Mouse (Mus musculus) C2C12 (cell line): ENCODE measurements around the gene Wipf2. TPM values are rescaled to one million over a fixed set of nuclear protein-coding genes. Genes with fewer than 3 reads are reported as not detected.
"Not testable (repeated sequence)": the region's sequence is repeated elsewhere in the genome, so short reads cannot be mapped to it uniquely, and the experiment has no call there.

Experiments
- H3K27me3 ChIP-seq: one replicate; pipeline ENCODE4 v1.6.1; 2011; ENCODE audit not compliant: control insufficient read depth, insufficient read depth, insufficient read length
- H3K36me3 ChIP-seq: one replicate; pipeline ENCODE4 v1.6.1; 2011; ENCODE audit not compliant: control insufficient read depth, insufficient read depth
- H3K4me3 ChIP-seq: one replicate; pipeline ENCODE4 v1.5.1; 2011; ENCODE audit warnings: mild to moderate bottlenecking, control low read depth; ENCODE audit not compliant: poor library complexity, insufficient read depth, severe bottlenecking
- H3K79me2 ChIP-seq: one replicate; pipeline ENCODE4 v1.6.1; 2011; ENCODE audit not compliant: control insufficient read depth, insufficient read depth
- H3K79me3 ChIP-seq: one replicate; pipeline ENCODE4 v1.6.1; 2011; ENCODE audit warnings: low read depth, control low read depth
- H3ac ChIP-seq: one replicate; pipeline ENCODE3; 2011; ENCODE audit warnings: low read depth; ENCODE audit not compliant: control insufficient read depth, insufficient read length
- CEBPB ChIP-seq: IDR thresholded peaks from one replicate; pipeline ENCODE4 v1.6.1; 2011; ENCODE audit warnings: low read depth, mild to moderate bottlenecking, control low read depth, moderate library complexity
- CTCF ChIP-seq: IDR thresholded peaks from one replicate; pipeline ENCODE4 v1.5.1; 2011; ENCODE audit not compliant: control insufficient read depth, insufficient read depth, insufficient read length
- FOSL1 ChIP-seq: IDR thresholded peaks from one replicate; pipeline ENCODE4 v1.8.0; 2011; ENCODE audit warnings: mild to moderate bottlenecking, low read length; ENCODE audit not compliant: poor library complexity, insufficient read depth, severe bottlenecking
- MAX ChIP-seq: IDR thresholded peaks from one replicate; pipeline ENCODE4 v1.6.1; 2011; ENCODE audit warnings: mild to moderate bottlenecking, control low read depth
- MYOD1 ChIP-seq: IDR thresholded peaks from one replicate; pipeline ENCODE4 v1.6.1; 2011; ENCODE audit warnings: low read depth; ENCODE audit not compliant: control insufficient read depth, insufficient read length
- MYOG ChIP-seq: IDR thresholded peaks from one replicate; pipeline ENCODE4 v1.6.1; 2011; ENCODE audit not compliant: control insufficient read depth, insufficient read length; ENCODE audit errors: extremely low read depth
- USF1 ChIP-seq: IDR thresholded peaks from one replicate; pipeline ENCODE4 v1.6.1; 2011; ENCODE audit warnings: low read depth, mild to moderate bottlenecking, control low read depth, moderate library complexity
- polyA plus RNA-seq: library from polyadenylated mRNA; unstranded; fragments of >200 nt; fragmentation: generic; extraction: Trizol; gene quantifications from one replicate; pipeline ENCODE4 v1.2.1, GENCODE M21; 2012; ENCODE audit warnings: missing spikeins

Gene Wipf2
- polyA plus RNA-seq, 1 experiment = 4.5 TPM

- Histone ChIP-seq H3ac (no peak overlapping the region), H3K79me3 (peaks cover 2% of the 10 kb centered on the region), H3K4me3 (no peak overlapping the region), H3K27me3 (no peaks in the 10 kb centered on the region), H3K79me2 (peaks cover 4% of the 10 kb centered on the region), H3K36me3 (peaks cover 96% of the 10 kb centered on the region)
- TF ChIP-seq FOSL1 (no peak), USF1 (no peak), MAX (no peak), CTCF (no peak), MYOG (no peak), CEBPB (no peak)
Measured at GRCm38 (mm10) chr11:98918231-98918630, 54.8 kb downstream of the Wipf2 start.

GRCm38 (mm10) chr11:98919009-98919408, 55.6 kb downstream of the Wipf2 start:
- Histone ChIP-seq H3K4me3 (no peak overlapping the region), H3K27me3 (no peaks in the 10 kb centered on the region), H3K36me3 (peaks cover 93% of the 10 kb centered on the region), H3ac (no peak overlapping the region), H3K79me2 (no peaks in the 10 kb centered on the region), H3K79me3 (peaks cover 2% of the 10 kb centered on the region)
- TF ChIP-seq MYOD1 = no peak
- no peak for TF ChIP-seq FOSL1
- no peak for TF ChIP-seq MYOG
- TF ChIP-seq MAX = no peak
- TF ChIP-seq USF1 = no peak
- TF ChIP-seq CTCF = no peak
- no peak for TF ChIP-seq CEBPB

GRCm38 (mm10) chr11:98921813-98922212, 58.4 kb downstream of the Wipf2 start:
- not testable (repeated sequence) for H3ac ChIP-seq
- peak; percentile 5 for TF ChIP-seq CTCF
- H3K36me3 ChIP-seq = peaks cover 72% of the 10 kb centered on the region

GRCm38 (mm10) chr11:98922307-98922706, 58.9 kb downstream of the Wipf2 start:
- peaks cover 67% of the 10 kb centered on the region for H3K36me3 ChIP-seq
- not testable (repeated sequence) for H3ac ChIP-seq, H3K27me3 ChIP-seq, H3K79me3 ChIP-seq, H3K4me3 ChIP-seq, H3K79me2 ChIP-seq
- peak; percentile 54 for TF ChIP-seq CTCF

More at GRCm38 (mm10) chr11:98921813-98922212, 58.4 kb downstream of the Wipf2 start:
- not testable (repeated sequence) for H3K79me2 ChIP-seq, H3K27me3 ChIP-seq, H3K4me3 ChIP-seq, H3K79me3 ChIP-seq

- H3K27me3 ChIP-seq, H3K4me3 ChIP-seq, H3ac ChIP-seq, H3K79me3 ChIP-seq, H3K79me2 ChIP-seq: not testable (repeated sequence)
- H3K36me3 ChIP-seq = peaks cover 59% of the 10 kb centered on the region
Measured at GRCm38 (mm10) chr11:98922851-98923711, 59.6 kb downstream of the Wipf2 start.

DNA sequence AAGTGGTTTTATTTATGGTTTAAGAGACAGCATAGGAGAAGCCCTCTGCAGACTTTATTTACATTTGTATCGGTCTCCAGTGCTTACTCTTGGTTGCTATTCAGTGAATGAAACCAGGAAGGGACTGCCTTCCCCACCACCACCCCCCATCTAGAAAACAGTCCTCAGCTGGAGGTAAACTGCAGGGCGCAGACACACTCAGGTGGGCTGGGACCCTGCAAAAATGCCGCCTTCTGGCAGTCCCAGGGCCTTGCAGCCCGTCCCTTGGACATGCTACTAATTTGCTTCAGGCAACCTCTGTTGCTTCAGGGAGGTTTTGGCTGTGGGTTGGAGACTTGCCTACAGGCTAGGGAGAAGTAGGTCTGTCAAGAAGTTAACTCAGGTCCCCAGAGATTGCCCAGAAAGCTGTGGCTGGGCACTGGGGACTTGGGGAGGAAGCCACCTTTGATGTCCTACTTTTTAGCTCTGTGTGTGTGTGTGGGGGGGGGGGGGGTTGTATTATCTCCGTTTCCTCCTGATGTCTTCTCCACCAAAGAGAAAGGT, 61.3 kb downstream of the Wipf2 start:
- no peak overlapping the region for H3ac ChIP-seq
- H3K79me2 ChIP-seq = no peaks in the 10 kb centered on the region
- no peaks in the 10 kb centered on the region for H3K79me3 ChIP-seq
- H3K36me3 ChIP-seq = peaks cover 43% of the 10 kb centered on the region
- no peaks in the 10 kb centered on the region for H3K27me3 ChIP-seq
- TF ChIP-seq MYOD1 (no peak), MYOG (no peak), FOSL1 (no peak), CEBPB (no peak), CTCF (no peak)
- no peak overlapping the region for H3K4me3 ChIP-seq
